In genomic region chr4:145271634-145272033, GRCm38 (mm10) we compare ENCODE assay signal across 23 mouse cellular contexts. TPM values are rescaled to one million over a fixed set of nuclear protein-coding genes. Genes with fewer than 3 reads are reported as not detected.
DNase-seq lines count a peak whose midpoint lies in the region; TF ChIP-seq lines count a peak whose summit lies in the region.
"Had no signal": no experiment of that assay in that cellular context is flagged by ENCODE, and none has a peak within 500 bp of the region (broad histone marks: within the 10 kb centered on the region; RNA-seq: fewer than 3 reads in every experiment).

No protein-coding gene starts in this region.

- TF ChIP-seq CTCF in ES-Bruce4 (IDR thresholded peaks at IDR 0.05; ENCODE audit: low read depth, low read length) = no peak

- H3K36me3 ChIP-seq in ES-Bruce4 (ENCODE audit: control insufficient read depth, insufficient read depth, low read length, poor library complexity, severe bottlenecking) (no peaks in the 10 kb centered on the region), ES-E14 (ENCODE audit: control insufficient read depth, insufficient read depth, low read length, poor library complexity, severe bottlenecking) (no peaks in the 10 kb centered on the region)
- no peaks in the 10 kb centered on the region for H3K36me3 ChIP-seq in limb, embryonic 10.5 days
- H3K36me3 ChIP-seq: embryonic facial prominence, embryonic 13.5 days; embryonic facial prominence, embryonic 15.5 days; forebrain, embryonic 10.5 days; forebrain, embryonic 12.5 days had no signal

- H3K9ac ChIP-seq in ES-Bruce4 (ENCODE audit: low read depth, poor library complexity, severe bottlenecking) (no peak overlapping the region), ES-E14 (ENCODE audit: insufficient read depth, low read depth, low read length, poor library complexity, severe bottlenecking) (no peak overlapping the region)
- H3K9ac ChIP-seq: embryonic facial prominence, embryonic 13.5 days; embryonic facial prominence, embryonic 15.5 days; forebrain, embryonic 12.5 days had no signal

- in situ Hi-C loops in ES-E14 (cut with MboI; ENCODE audit: low sequenced_read_pairs in 2 of 2, unreplicated experiment in 2 of 2) = no loop called here

- WGBS in limb, embryonic 10.5 days = 83% methylated on average over 4 of the region's 4 CpGs

- H3K9me3 ChIP-seq in ES-Bruce4 (replicated peaks; ENCODE audit: control insufficient read depth, insufficient read depth, low read length, poor library complexity, severe bottlenecking) (no peaks in the 10 kb centered on the region), ES-E14 (ENCODE audit: control insufficient read depth, insufficient read depth, low read depth, low read length) (no peaks in the 10 kb centered on the region)
- H3K9me3 ChIP-seq in limb, embryonic 10.5 days (replicated peaks) = no peaks in the 10 kb centered on the region
- H3K9me3 ChIP-seq: embryonic facial prominence, embryonic 13.5 days; embryonic facial prominence, embryonic 15.5 days; forebrain, embryonic 10.5 days; forebrain, embryonic 12.5 days had no signal

- no peaks in the 10 kb centered on the region for H3K27me3 ChIP-seq in ES-Bruce4 (ENCODE audit: control insufficient read depth, insufficient read depth, low read length, poor library complexity, severe bottlenecking)
- no peaks in the 10 kb centered on the region for H3K27me3 ChIP-seq in limb, embryonic 10.5 days (ENCODE audit: low read depth, poor library complexity, severe bottlenecking)
- H3K27me3 ChIP-seq: CH12.LX; embryonic facial prominence, embryonic 13.5 days; embryonic facial prominence, embryonic 15.5 days; forebrain, embryonic 12.5 days had no signal

- H3K27ac ChIP-seq in ES-Bruce4 (ENCODE audit: insufficient read depth, low read length) (no peak overlapping the region), ES-E14 (ENCODE audit: insufficient read depth, low read depth, low read length, poor library complexity, severe bottlenecking) (no peak overlapping the region; the same call in 1 of the 2 replicates)
- H3K27ac ChIP-seq in limb, embryonic 10.5 days = no peak overlapping the region
- H3K27ac ChIP-seq: embryonic facial prominence, embryonic 13.5 days; embryonic facial prominence, embryonic 15.5 days; forebrain, embryonic 10.5 days; forebrain, embryonic 12.5 days had no signal

- peak; percentile 99 for TF ChIP-seq EP300 in ES-Bruce4 (IDR thresholded peaks at IDR 0.05; ENCODE audit: insufficient read depth, low read depth, low read length)

- peaks cover 6% of the 10 kb centered on the region for H3K4me1 ChIP-seq in ES-Bruce4 (ENCODE audit: control insufficient read depth, insufficient read depth, low read length)
- H3K4me1 ChIP-seq in ES-E14 (ENCODE audit: control insufficient read depth in 2 of 2, insufficient read depth in 2 of 2, low read length in 2 of 2, poor library complexity in 1 of 2) = peaks cover 18 to 21% of the 10 kb centered on the region in 2 experiments
- H3K4me1 ChIP-seq in limb, embryonic 10.5 days = no peaks in the 10 kb centered on the region
- H3K4me1 ChIP-seq: embryonic facial prominence, embryonic 13.5 days; forebrain, embryonic 12.5 days had no signal

- DNase-seq in ES-E14 (ENCODE audit: low read depth, low spot score) (peak; percentile 71), WW6 (ENCODE audit: low read depth, low spot score) (peak; percentile 43)
- DNase-seq in spleen, postnatal 4 days (ENCODE audit: low spot score in 2 of 2) = no peak
- no peak for DNase-seq in cerebellum, postnatal 14 days
- DNase-seq in limb, embryonic 10.5 days (ENCODE audit: low spot score) = no peak
- DNase-seq: adrenal gland, adult 8-10 months; adrenal gland, postnatal 14 days; adrenal gland, postnatal 36 days; B cell, adult 2 months; cerebellum, adult 11-12 months; cerebellum, adult 2 months; cerebellum, adult 9-10 months; cerebellum, postnatal 10 days; cerebellum, postnatal 36 days; embryo, embryonic 11 days had no signal

- H3K4me3 ChIP-seq in ES-Bruce4 (ENCODE audit: low read depth, low read length) = no peak overlapping the region
- H3K4me3 ChIP-seq in ES-E14 (ENCODE audit: insufficient read depth in 1 of 2, low read depth in 1 of 2, low read length in 2 of 2, poor library complexity in 1 of 2, severe bottlenecking in 1 of 2) = no peak overlapping the region
- no peak overlapping the region for H3K4me3 ChIP-seq in limb, embryonic 10.5 days
- H3K4me3 ChIP-seq: embryonic facial prominence, embryonic 13.5 days; embryonic facial prominence, embryonic 15.5 days; erythroblast, embryonic 14.5 days; forebrain, embryonic 10.5 days; forebrain, embryonic 12.5 days had no signal

- TF ChIP-seq POLR2A in ES-Bruce4 (IDR thresholded peaks at IDR 0.05; ENCODE audit: insufficient read depth, low read length) = no peak

TF ChIP-seq in ES-E14, 5 proteins besides CTCF, POLR2A, EP300 and RAD21:
- no peak for TF ChIP-seq MAFK (IDR thresholded peaks at IDR 0.05; ENCODE audit: insufficient read depth, low read depth, low read length)
- no peak for TF ChIP-seq CHD2 (IDR thresholded peaks at IDR 0.05; ENCODE audit: low read depth, low read length)
- TF ChIP-seq ZC3H11A (IDR thresholded peaks at IDR 0.05; ENCODE audit: borderline replicate concordance, low read depth, low read length) = no peak
- TF ChIP-seq ZNF384 (IDR thresholded peaks at IDR 0.05; ENCODE audit: low read depth, low read length) = no peak
- no peak for TF ChIP-seq HCFC1 (IDR thresholded peaks at IDR 0.05; ENCODE audit: borderline replicate concordance, insufficient read depth, low read length)

RNA-seq across cellular contexts. Expression of gene Tnfrsf1b, which starts 25.0 kb away (rescaled TPM):
- polyA plus RNA-seq in ES-Bruce4 (2011; ENCODE audit: insufficient read depth, insufficient read length, low read depth, missing spikeins) = 3.9 and 4.7 TPM in 2 replicates
- total RNA-seq in ES-E14 (2012; rRNA removed) = 4.3 and 10.7 TPM in 2 replicates
- polyA plus RNA-seq in limb, embryonic 10.5 days (2016; fragmentation: Nextera tagmentation; extraction: Ambion mirVana) = 1.9 and 2.1 TPM in 2 replicates

RNA-seq across cellular contexts. Expression of gene Tnfrsf8, which starts 43.3 kb away (rescaled TPM):
- 0.46 and 0.47 TPM in 2 replicates for polyA plus RNA-seq in ES-Bruce4 (2011; ENCODE audit: insufficient read depth, insufficient read length, low read depth, missing spikeins)
- total RNA-seq in ES-E14 (2012; rRNA removed) = 4.0 and 5.1 TPM in 2 replicates
- 0.05 TPM in 1 of 2 replicates, not detected in the other for polyA plus RNA-seq in limb, embryonic 10.5 days (2016; fragmentation: Nextera tagmentation; extraction: Ambion mirVana)
- total RNA-seq: MEL had no signal
- polyA plus RNA-seq: erythroblast, embryonic 14.5 days had no signal

Comparison
In these comparisons a context has a peak if more than half of its experiments do, and no peak if none do; other contexts are left out.
1. DNase-seq: peak in ES-E14 (single experiment) and WW6 (single experiment); none in spleen, postnatal 4 days (0 of 2), cerebellum, postnatal 14 days (0 of 2) and limb, embryonic 10.5 days (single experiment).